Mouse (Mus musculus): ENCODE measurements around the gene Cdh10.

GRCm38 (mm10) chr15:18823420-18823819 lies 4.7 kb downstream of the Cdh10 start:
- no peak for TF ChIP-seq CTCF (IDR thresholded peaks at IDR 0.05; ENCODE audit: low read depth)
- no peak for TF ChIP-seq EP300 (IDR thresholded peaks at IDR 0.05; ENCODE audit: low read depth)

Measured in liver, embryonic 14.5 days (tissue).